Mouse (Mus musculus) limb, embryonic 13.5 days (tissue): Measurements from ENCODE around the gene Prg3. TPM values are rescaled to one million over a fixed set of nuclear protein-coding genes. Genes with fewer than 3 reads are reported as not detected.

Experiments used
- ATAC-seq: fragments of 200-750 bp; cut with Nextera tagmentation; 2 replicates; pipeline ENCODE4 v1.8.0; 2017; ENCODE audit warnings: low read depth, moderate number of reproducible peaks, moderate TSS enrichment; ENCODE audit not compliant: low FRiP score
- H3K27ac ChIP-seq: fragments of 300-500 bp; sonication (generic); 2 replicates; pipeline ENCODE4 v1.5.1; 2015; ENCODE audit warnings: inconsistent platforms, mild to moderate bottlenecking, moderate library complexity
- H3K27me3 ChIP-seq: fragments of 300-500 bp; sonication (generic); 2 replicates; pipeline ENCODE4 v1.6.1; 2015; ENCODE audit warnings: mild to moderate bottlenecking, inconsistent platforms
- H3K36me3 ChIP-seq: fragments of 300-500 bp; sonication (generic); 2 replicates; pipeline ENCODE4 v1.6.1; 2015; ENCODE audit warnings: inconsistent platforms, mild to moderate bottlenecking, moderate library complexity
- H3K4me1 ChIP-seq: fragments of 300-500 bp; sonication (generic); 2 replicates; pipeline ENCODE4 v1.6.1; 2015; ENCODE audit warnings: inconsistent platforms
- H3K4me2 ChIP-seq: fragments of 300-500 bp; sonication (generic); replicated peaks from 2 replicates; pipeline ENCODE4 v1.6.1; 2015; ENCODE audit warnings: inconsistent platforms, mild to moderate bottlenecking, moderate library complexity
- H3K4me3 ChIP-seq: fragments of 300-500 bp; sonication (generic); 2 replicates; pipeline ENCODE4 v1.5.1; 2015; ENCODE audit warnings: moderate library complexity, mild to moderate bottlenecking, inconsistent platforms
- H3K9ac ChIP-seq: fragments of 300-500 bp; sonication (generic); 2 replicates; pipeline ENCODE4 v1.6.1; 2015; ENCODE audit warnings: mild to moderate bottlenecking, inconsistent platforms
- H3K9me3 ChIP-seq: fragments of 300-500 bp; sonication (generic); 2 replicates; pipeline ENCODE4 v1.6.1; 2016; ENCODE audit warnings: inconsistent platforms
- WGBS: fragments of 180-500 bp; shearing (Covaris S2); methylation state at CpG from one replicate; pipeline ENCODE4 v1.1.7; 2015; 5-methylcytosine and 5-hydroxymethylcytosine counted together
- polyA plus RNA-seq: library from polyadenylated mRNA; unstranded; fragments of >200 nt; fragmentation: Nextera tagmentation; extraction: Ambion mirVana; gene quantifications from 2 replicates; pipeline ENCODE4 v1.2.1, GENCODE M21; 2015

Prg3 gene
- polyA plus RNA-seq, 1 experiment from 2014 or later: not detected

- no peak overlapping the region for H3K4me2 ChIP-seq
- ATAC-seq: no peak
- no peak overlapping the region for H3K9ac ChIP-seq
- no peaks in the 10 kb centered on the region for H3K4me1 ChIP-seq
- no peaks in the 10 kb centered on the region for H3K9me3 ChIP-seq
- no peak overlapping the region for H3K27ac ChIP-seq
- no peak overlapping the region for H3K4me3 ChIP-seq
- no peaks in the 10 kb centered on the region for H3K27me3 ChIP-seq
- 87% methylated on average over 13 of the region's 13 CpGs for WGBS
- no peaks in the 10 kb centered on the region for H3K36me3 ChIP-seq
Measured at GRCm38 (mm10) chr2:85001497-85001896, 13.5 kb downstream of the Prg3 start.

DNA sequence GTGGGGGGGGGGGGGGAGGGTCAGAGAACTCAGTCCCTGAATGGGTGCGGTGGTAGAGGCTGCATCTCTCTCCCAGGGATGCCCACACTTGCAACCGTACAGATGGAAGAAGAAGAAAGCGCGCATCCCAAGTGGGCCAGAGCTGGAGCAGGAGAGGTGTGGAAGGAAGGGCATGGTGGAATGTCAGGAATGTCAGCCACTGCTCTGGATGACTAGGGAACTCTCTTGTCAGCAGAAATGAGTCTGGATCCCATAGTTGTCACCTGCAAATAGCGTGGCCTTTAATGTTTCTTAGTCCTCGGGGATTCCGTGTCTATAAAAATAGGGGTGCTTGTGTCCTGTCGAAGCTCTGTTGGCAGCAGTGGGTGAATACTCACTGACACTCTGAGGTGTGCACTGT, 14.6 kb downstream of the Prg3 start:
- Histone ChIP-seq H3K27ac (no peak overlapping the region), H3K9me3 (no peaks in the 10 kb centered on the region), H3K4me3 (no peak overlapping the region), H3K36me3 (no peaks in the 10 kb centered on the region), H3K4me2 (no peak overlapping the region), H3K27me3 (no peaks in the 10 kb centered on the region), H3K9ac (no peak overlapping the region), H3K4me1 (no peaks in the 10 kb centered on the region)
- 68% methylated on average over 8 of the region's 8 CpGs for WGBS
- ATAC-seq: no peak

- Histone ChIP-seq H3K36me3 (no peaks in the 10 kb centered on the region), H3K4me1 (no peaks in the 10 kb centered on the region), H3K4me3 (no peak overlapping the region), H3K27ac (no peak overlapping the region), H3K27me3 (no peaks in the 10 kb centered on the region), H3K4me2 (no peak overlapping the region), H3K9ac (no peak overlapping the region), H3K9me3 (no peaks in the 10 kb centered on the region)
- WGBS: 89% methylated on average over 4 of the region's 4 CpGs
- ATAC-seq: no peak
Measured at GRCm38 (mm10) chr2:85004341-85004740, 16.3 kb downstream of the Prg3 start.

- Histone ChIP-seq H3K4me2 (no peak overlapping the region), H3K27me3 (no peaks in the 10 kb centered on the region), H3K4me3 (no peak overlapping the region), H3K4me1 (0 out of 2 replicates have a peak, but pooled peaks cover 2% of the 10 kb centered on the region), H3K9ac (no peak overlapping the region), H3K27ac (no peak overlapping the region), H3K9me3 (no peaks in the 10 kb centered on the region), H3K36me3 (no peaks in the 10 kb centered on the region)
- no peak for ATAC-seq
- WGBS: 85% methylated on average over 7 of the region's 7 CpGs
Measured at GRCm38 (mm10) chr2:85006600-85006999, 18.6 kb downstream of the Prg3 start.

- ATAC-seq: no peak
- H3K4me2 ChIP-seq: no peak overlapping the region
- H3K9ac ChIP-seq: no peak overlapping the region
- no peak overlapping the region for H3K27ac ChIP-seq
- no peaks in the 10 kb centered on the region for H3K36me3 ChIP-seq
- H3K27me3 ChIP-seq: no peaks in the 10 kb centered on the region
- H3K9me3 ChIP-seq: no peaks in the 10 kb centered on the region
- peaks cover 9% of the 10 kb centered on the region for H3K4me1 ChIP-seq
- WGBS: 20% methylated on average over 4 of the region's 4 CpGs
- H3K4me3 ChIP-seq: no peak overlapping the region
Measured at GRCm38 (mm10) chr2:85007729-85008128, 19.7 kb downstream of the Prg3 start.

GRCm38 (mm10) chr2:85009212-85009611, 21.2 kb downstream of the Prg3 start:
- no peak for ATAC-seq
- no peak overlapping the region for H3K4me3 ChIP-seq

DNA sequence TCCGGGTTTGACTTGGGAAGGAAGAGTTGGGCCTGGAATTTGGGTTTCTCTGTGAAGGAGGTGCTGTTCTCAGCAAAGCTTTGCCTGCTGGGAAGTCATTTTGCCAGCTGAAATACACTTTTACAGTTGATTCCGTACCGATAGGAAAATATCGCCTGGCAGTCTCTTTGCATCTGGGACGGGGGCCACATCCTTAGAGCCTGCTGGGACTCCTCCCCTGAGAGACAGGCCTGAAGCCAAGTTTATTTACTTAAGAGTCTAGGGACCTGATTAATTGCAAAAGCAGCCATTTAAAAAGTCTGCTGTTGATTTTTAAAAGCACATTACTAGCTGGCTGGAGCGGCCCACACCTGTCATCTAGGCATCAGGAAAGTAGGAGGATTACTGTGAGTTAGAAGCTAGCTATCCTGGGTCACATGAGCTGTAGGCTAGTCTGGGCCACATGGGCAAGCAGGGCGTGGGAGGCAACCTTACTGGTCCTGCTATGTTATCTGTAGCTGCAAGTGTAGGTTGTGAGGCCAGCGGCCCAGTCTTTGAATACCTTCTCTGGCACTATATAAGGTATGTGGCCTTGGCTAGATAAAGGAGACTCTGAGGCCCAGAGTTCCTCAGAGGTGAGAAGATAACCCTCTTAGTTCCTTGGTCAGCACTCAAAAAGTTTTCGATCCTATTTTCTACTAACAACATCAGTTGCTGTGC, 24.0 kb downstream of the Prg3 start:
- H3K4me2 ChIP-seq: no peak overlapping the region
- no peak overlapping the region for H3K4me3 ChIP-seq
- no peaks in the 10 kb centered on the region for H3K36me3 ChIP-seq
- 43% methylated on average over 9 of the region's 9 CpGs for WGBS
- H3K27me3 ChIP-seq: no peaks in the 10 kb centered on the region
- H3K9ac ChIP-seq: no peak overlapping the region
- peak; percentile 54; the same call in 1 of the 2 replicates for ATAC-seq
- peak overlapping the region; percentile 48; the same call in 1 of the 2 replicates for H3K27ac ChIP-seq
- H3K9me3 ChIP-seq: no peaks in the 10 kb centered on the region
- H3K4me1 ChIP-seq: peaks cover 9% of the 10 kb centered on the region

More at GRCm38 (mm10) chr2:85009212-85009611, 21.2 kb downstream of the Prg3 start:
- Histone ChIP-seq H3K36me3 (no peaks in the 10 kb centered on the region), H3K4me1 (peaks cover 9% of the 10 kb centered on the region), H3K4me2 (no peak overlapping the region), H3K27me3 (no peaks in the 10 kb centered on the region), H3K9me3 (no peaks in the 10 kb centered on the region), H3K9ac (no peak overlapping the region), H3K27ac (no peak overlapping the region)
- WGBS: 41% methylated on average over 2 of the region's 2 CpGs

GRCm38 (mm10) chr2:85012679-85013078, 24.7 kb downstream of the Prg3 start:
- Histone ChIP-seq H3K27me3 (no peaks in the 10 kb centered on the region), H3K36me3 (no peaks in the 10 kb centered on the region), H3K27ac (no peak overlapping the region), H3K4me1 (peaks cover 9% of the 10 kb centered on the region), H3K4me2 (no peak overlapping the region), H3K9ac (no peak overlapping the region), H3K9me3 (no peaks in the 10 kb centered on the region), H3K4me3 (no peak overlapping the region)
- ATAC-seq: no peak
- WGBS: 86% methylated on average over 14 of the region's 14 CpGs

GRCm38 (mm10) chr2:85013826-85014587, 26.0 kb downstream of the Prg3 start:
- no peak overlapping the region for H3K9ac ChIP-seq
- H3K27ac ChIP-seq: no peak overlapping the region
- no peak overlapping the region for H3K4me3 ChIP-seq
- ATAC-seq: no peak
- 83% methylated on average over 5 of the region's 5 CpGs for WGBS
- H3K9me3 ChIP-seq: no peaks in the 10 kb centered on the region
- H3K4me1 ChIP-seq: peaks cover 9% of the 10 kb centered on the region
- H3K4me2 ChIP-seq: no peak overlapping the region
- no peaks in the 10 kb centered on the region for H3K27me3 ChIP-seq
- no peaks in the 10 kb centered on the region for H3K36me3 ChIP-seq

DNA sequence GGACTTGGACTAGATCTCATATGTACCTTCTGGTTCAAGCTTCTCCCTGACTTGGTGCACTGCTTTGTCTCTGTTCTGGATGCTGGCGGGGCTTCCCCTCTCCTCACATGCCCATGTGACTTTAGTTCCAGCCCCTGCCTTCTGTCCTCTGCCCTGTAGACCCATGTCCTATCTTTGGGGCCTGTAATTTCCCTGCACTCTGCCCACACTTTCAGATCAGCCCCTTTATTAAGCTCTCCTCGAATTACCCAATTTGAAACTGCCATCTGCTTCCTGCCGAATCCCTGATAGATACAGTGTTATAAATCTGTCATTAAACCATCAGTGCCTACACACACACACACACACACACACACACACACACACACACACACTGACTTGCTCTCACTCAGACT, 26.6 kb downstream of the Prg3 start:
- Histone ChIP-seq H3K27ac (no peak overlapping the region), H3K9ac (no peak overlapping the region), H3K9me3 (no peaks in the 10 kb centered on the region), H3K4me2 (no peak overlapping the region), H3K27me3 (no peaks in the 10 kb centered on the region), H3K36me3 (no peaks in the 10 kb centered on the region), H3K4me1 (peaks cover 9% of the 10 kb centered on the region), H3K4me3 (no peak overlapping the region)
- no peak for ATAC-seq
- WGBS: 35% methylated on average over 3 of the region's 3 CpGs

GRCm38 (mm10) chr2:85022043-85022442, 34.0 kb downstream of the Prg3 start:
- H3K4me2 ChIP-seq: no peak overlapping the region
- H3K4me1 ChIP-seq: no peaks in the 10 kb centered on the region
- no peak overlapping the region for H3K9ac ChIP-seq
- no peaks in the 10 kb centered on the region for H3K36me3 ChIP-seq
- no peaks in the 10 kb centered on the region for H3K27me3 ChIP-seq
- H3K4me3 ChIP-seq: no peak overlapping the region
- ATAC-seq: no peak
- WGBS: 18% methylated on average over 4 of the region's 4 CpGs
- no peak overlapping the region for H3K27ac ChIP-seq
- no peaks in the 10 kb centered on the region for H3K9me3 ChIP-seq

GRCm38 (mm10) chr2:85026178-85026577, 38.2 kb downstream of the Prg3 start:
- no peak overlapping the region for H3K4me3 ChIP-seq
- H3K4me2 ChIP-seq: no peak overlapping the region
- H3K9me3 ChIP-seq: no peaks in the 10 kb centered on the region
- no peaks in the 10 kb centered on the region for H3K27me3 ChIP-seq
- H3K4me1 ChIP-seq: no peaks in the 10 kb centered on the region
- no peak overlapping the region for H3K27ac ChIP-seq
- no peak overlapping the region for H3K9ac ChIP-seq
- H3K36me3 ChIP-seq: no peaks in the 10 kb centered on the region
- 87% methylated on average over 3 of the region's 3 CpGs for WGBS
- ATAC-seq: no peak
